9 mouse cellular contexts compared by ENCODE assay signal in the genomic region with DNA sequence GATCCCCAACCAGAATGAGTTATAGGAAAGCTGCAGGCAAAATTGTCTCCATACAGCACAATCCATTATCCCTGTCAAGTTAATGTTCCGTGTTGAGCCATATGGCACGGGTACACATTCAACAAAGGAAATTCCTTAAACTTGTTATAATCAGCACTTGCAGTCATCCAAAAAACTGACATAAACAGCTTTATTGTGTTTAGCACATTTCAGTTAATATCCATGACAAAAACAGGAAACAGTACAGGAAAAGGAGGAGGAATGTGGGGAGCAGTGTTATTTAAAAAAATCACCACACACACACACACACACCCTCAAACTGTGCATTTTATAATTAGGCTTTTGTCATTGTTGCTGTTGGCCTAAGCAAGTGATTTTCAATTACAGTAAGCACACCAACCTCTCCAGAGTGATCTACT.
DNase-seq lines count a peak whose midpoint lies in the region; ATAC-seq and TF ChIP-seq lines count a peak whose summit lies in the region.
"Had no signal": no experiment of that assay in that cellular context is flagged by ENCODE, and none has a peak within 500 bp of the region (broad histone marks: within the 10 kb centered on the region; RNA-seq: fewer than 3 reads in every experiment).

No protein-coding gene starts in this region.

- H3K4me1 ChIP-seq in heart, adult 2 months (ENCODE audit: control insufficient read depth, insufficient read depth, low read length): peaks cover 7% of the 10 kb centered on the region
- H3K4me1 ChIP-seq in embryonic facial prominence, embryonic 10.5 days: peaks cover 35% of the 10 kb centered on the region
- H3K4me1 ChIP-seq in liver, postnatal 0 days (ENCODE audit: insufficient read depth): 0 out of 2 replicates have a peak, but pooled peaks cover 3% of the 10 kb centered on the region

- no peak overlapping the region for H3K9ac ChIP-seq in heart, adult 2 months (ENCODE audit: low read depth, low read length)
- H3K9ac ChIP-seq in liver, postnatal 0 days (replicated peaks): no peak overlapping the region
- H3K9ac ChIP-seq: limb, embryonic 15.5 days had no signal

- H3K9me3 ChIP-seq in embryonic facial prominence, embryonic 10.5 days: no peaks in the 10 kb centered on the region
- no peaks in the 10 kb centered on the region for H3K9me3 ChIP-seq in liver, postnatal 0 days (ENCODE audit: low read length)
- H3K9me3 ChIP-seq: limb, embryonic 15.5 days had no signal

- DNase-seq in heart, adult 2 months: no peak
- DNase-seq in heart, postnatal 36 days: no peak
- DNase-seq in 416B (ENCODE audit: low read depth): peak; percentile 40
- no peak for DNase-seq in embryonic facial prominence, embryonic 10.5 days (ENCODE audit: low spot score)
- DNase-seq in kidney, postnatal 4 days: peak; percentile 18 to 22
- no peak for DNase-seq in liver, postnatal 0 days
- DNase-seq in adrenal gland, postnatal 36 days: no peak
- DNase-seq in adrenal gland, postnatal 10 days: no peak

- no peak for TF ChIP-seq POLR2A in heart, adult 2 months (IDR thresholded peaks at IDR 0.05; ENCODE audit: insufficient read depth, low read depth, low read length)

- peaks cover 18% of the 10 kb centered on the region for H3K36me3 ChIP-seq in heart, adult 2 months (ENCODE audit: control insufficient read depth, insufficient read depth, low read length)
- peaks cover 5% of the 10 kb centered on the region for H3K36me3 ChIP-seq in embryonic facial prominence, embryonic 10.5 days (replicated peaks)
- H3K36me3 ChIP-seq in liver, postnatal 0 days (replicated peaks; ENCODE audit: insufficient read depth, low read length): no peaks in the 10 kb centered on the region
- H3K36me3 ChIP-seq: limb, embryonic 15.5 days had no signal

- H3K4me2 ChIP-seq in liver, postnatal 0 days (ENCODE audit: low read depth, low read length): no peak overlapping the region
- H3K4me2 ChIP-seq: limb, embryonic 15.5 days had no signal

- no peak for ATAC-seq in liver, postnatal 0 days

- peak overlapping the region; percentile 55 for H3K27ac ChIP-seq in heart, adult 2 months
- H3K27ac ChIP-seq in embryonic facial prominence, embryonic 10.5 days (replicated peaks): peak overlapping the region; percentile 51
- H3K27ac ChIP-seq in liver, postnatal 0 days (ENCODE audit: low read depth): no peak overlapping the region
- H3K27ac ChIP-seq: limb, embryonic 15.5 days had no signal

- TF ChIP-seq CTCF in heart, adult 2 months (IDR thresholded peaks at IDR 0.05): no peak
- no peak for TF ChIP-seq CTCF in liver, postnatal 0 days (IDR thresholded peaks at IDR 0.05; ENCODE audit: low read depth)

- no peak for TF ChIP-seq EP300 in heart, adult 2 months (IDR thresholded peaks at IDR 0.05; ENCODE audit: insufficient read depth, low read depth, low read length)
- TF ChIP-seq EP300 in liver, postnatal 0 days (IDR thresholded peaks at IDR 0.05; ENCODE audit: low read depth): no peak

- H3K4me3 ChIP-seq in heart, adult 2 months: no peak overlapping the region
- no peak overlapping the region for H3K4me3 ChIP-seq in embryonic facial prominence, embryonic 10.5 days
- H3K4me3 ChIP-seq in liver, postnatal 0 days (ENCODE audit: low read depth, low read length): no peak overlapping the region
- H3K4me3 ChIP-seq: limb, embryonic 15.5 days had no signal

- 35% methylated on average over 2 of the region's 2 CpGs for WGBS in heart, adult 2 months
- WGBS in embryonic facial prominence, embryonic 10.5 days: 30% methylated on average over 2 of the region's 2 CpGs
- WGBS in liver, postnatal 0 days (ENCODE audit: insufficient replicate concordance): 54% methylated on average over 2 of the region's 2 CpGs

- no peaks in the 10 kb centered on the region for H3K79me2 ChIP-seq in heart, adult 2 months (replicated peaks; ENCODE audit: control insufficient read depth, insufficient read depth, low read length)

- no peaks in the 10 kb centered on the region for H3K27me3 ChIP-seq in heart, adult 2 months (ENCODE audit: control insufficient read depth, insufficient read depth, low read length)
- no peaks in the 10 kb centered on the region for H3K27me3 ChIP-seq in embryonic facial prominence, embryonic 10.5 days (replicated peaks; ENCODE audit: low read depth, poor library complexity, severe bottlenecking)
- no peaks in the 10 kb centered on the region for H3K27me3 ChIP-seq in liver, postnatal 0 days (ENCODE audit: insufficient read depth, low read length)
- H3K27me3 ChIP-seq: limb, embryonic 15.5 days had no signal

- intact Hi-C loops in heart, adult 2 months (cut with DNase I): no loop called here
- intact Hi-C loops in heart, postnatal 36 days (cut with DNase I): no loop called here

Comparison
In these comparisons a context has a peak if more than half of its experiments do, and no peak if none do; other contexts are left out.
1. DNase-seq: peak in 416B (single experiment) and kidney, postnatal 4 days (2 of 2); none in heart, adult 2 months (0 of 2), heart, postnatal 36 days (0 of 2), embryonic facial prominence, embryonic 10.5 days (single experiment), liver, postnatal 0 days (single experiment), adrenal gland, postnatal 36 days (0 of 2) and adrenal gland, postnatal 10 days (single experiment).